Mouse (Mus musculus): Measurements from ENCODE around the gene Myh7. TPM values are rescaled to one million over a fixed set of nuclear protein-coding genes. Genes with fewer than 3 reads are reported as not detected.

Myh7 gene
- total and polyA plus RNA-seq, 2 experiments from 2014 or later: 1,537 to 4,273 TPM

- H3K9me3 ChIP-seq (replicated peaks; ENCODE audit: control insufficient read depth, low read length): no peaks in the 10 kb centered on the region
- TF ChIP-seq EP300 (IDR thresholded peaks at IDR 0.05; ENCODE audit: low read depth) (no peak), CTCF (IDR thresholded peaks at IDR 0.05; ENCODE audit: low read depth) (no peak)
- peaks cover 3% of the 10 kb centered on the region; the same call in 1 of the 2 replicates for H3K4me1 ChIP-seq (ENCODE audit: control insufficient read depth, insufficient read depth)
- DNase-seq (ENCODE audit: low spot score) (no peak), ATAC-seq (ENCODE audit: insufficient read depth, low read depth) (peak; percentile 40)
- H3K27ac ChIP-seq (ENCODE audit: low read depth): peak overlapping the region; percentile 82
- H3K4me3 ChIP-seq (ENCODE audit: low read depth, low read length): peak overlapping the region; percentile 53
- peak overlapping the region; percentile 81 for H3K4me2 ChIP-seq (ENCODE audit: low read depth, low read length)
- H3K36me3 ChIP-seq (replicated peaks; ENCODE audit: control insufficient read depth, insufficient read depth, low read length): no peaks in the 10 kb centered on the region
- H3K9ac ChIP-seq (replicated peaks; ENCODE audit: low read depth, low read length): peak overlapping the region; percentile 63
- no peaks in the 10 kb centered on the region for H3K27me3 ChIP-seq (ENCODE audit: control insufficient read depth, insufficient read depth, low read length)
- WGBS: 2% methylated on average over 42 of the region's 58 CpGs
These were observed 67.8 kb downstream of the Myh7 start for GRCm38 (mm10) chr14:54926401-54927158.

- Histone ChIP-seq H3K9me3 (replicated peaks; ENCODE audit: control insufficient read depth, low read length) (no peaks in the 10 kb centered on the region), H3K9ac (replicated peaks; ENCODE audit: low read depth, low read length) (peak within 1 kb of the TSS; percentile 63), H3K4me3 (ENCODE audit: low read depth, low read length) (peak within 1 kb of the TSS; percentile 53), H3K4me1 (ENCODE audit: control insufficient read depth, insufficient read depth) (peaks cover 3% of the 10 kb centered on the region; the same call in 1 of the 2 replicates), H3K27ac (ENCODE audit: low read depth) (peak within 1 kb of the TSS; percentile 82), H3K36me3 (replicated peaks; ENCODE audit: control insufficient read depth, insufficient read depth, low read length) (no peaks in the 10 kb centered on the region), H3K27me3 (ENCODE audit: control insufficient read depth, insufficient read depth, low read length) (no peaks in the 10 kb centered on the region), H3K4me2 (ENCODE audit: low read depth, low read length) (peak within 1 kb of the TSS; percentile 81)
- WGBS: 9% methylated on average over 44 of the region's 57 CpGs
- DNase-seq (ENCODE audit: low spot score): no peak
- peak; percentile 69 for ATAC-seq (ENCODE audit: insufficient read depth, low read depth)
- TF ChIP-seq CTCF (IDR thresholded peaks at IDR 0.05; ENCODE audit: low read depth): no peak
- no peak for TF ChIP-seq EP300 (IDR thresholded peaks at IDR 0.05; ENCODE audit: low read depth)
These were observed 68.8 kb downstream of the Myh7 start, which contains the start of gene Efs for GRCm38 (mm10) chr14:54925349-54926342. Gene Efs, minus strand, starts transcription at chr14:54926126.

GRCm38 (mm10) chr14:54924641-54925348 is 69.6 kb downstream of the Myh7 start:
- no peak overlapping the region for H3K9ac ChIP-seq (replicated peaks; ENCODE audit: low read depth, low read length)
- no peak for TF ChIP-seq CTCF (IDR thresholded peaks at IDR 0.05; ENCODE audit: low read depth)
- TF ChIP-seq EP300 (IDR thresholded peaks at IDR 0.05; ENCODE audit: low read depth): no peak; the same call in 1 of the 2 replicates
- DNase-seq (ENCODE audit: low spot score): no peak
- no peaks in the 10 kb centered on the region for H3K36me3 ChIP-seq (replicated peaks; ENCODE audit: control insufficient read depth, insufficient read depth, low read length)
- peaks cover 3% of the 10 kb centered on the region; the same call in 1 of the 2 replicates for H3K4me1 ChIP-seq (ENCODE audit: control insufficient read depth, insufficient read depth)
- no peaks in the 10 kb centered on the region for H3K9me3 ChIP-seq (replicated peaks; ENCODE audit: control insufficient read depth, low read length)
- ATAC-seq (ENCODE audit: insufficient read depth, low read depth): peak; percentile 66
- no peaks in the 10 kb centered on the region for H3K27me3 ChIP-seq (ENCODE audit: control insufficient read depth, insufficient read depth, low read length)
- peak overlapping the region; percentile 82 for H3K27ac ChIP-seq (ENCODE audit: low read depth)
- 37% methylated on average over 7 of the region's 7 CpGs for WGBS
- H3K4me2 ChIP-seq (ENCODE audit: low read depth, low read length): peak overlapping the region; percentile 81
- peak overlapping the region; percentile 53 for H3K4me3 ChIP-seq (ENCODE audit: low read depth, low read length)

MicroRNA genes within 50 kb of the gene (microRNA counts, 519-probe panel; counts per million panel counts)
- microRNA mmu-miR-208a (10,190 counts per million, percentile 99 among the panel's probes with 10 or more counts), microRNA mmu-miR-208b (10,521 counts per million, percentile 100 among the panel's probes with 10 or more counts)

Small RNA genes lying within 50 kb of the gene (microRNA-seq; reads per million reads assigned to microRNA genes)
- gene Mir208a (16,327 reads per million, percentile 96 among the genes with 10 or more reads in this experiment), gene Mir208b (147,297 reads per million, percentile 100 among the genes with 10 or more reads in this experiment)

Other genes starting within 250 kb of the Myh7 start
- gene Slc7a8, start 212.7 kb downstream of the Myh7 start, total RNA-seq (2014; rRNA removed; ENCODE audit: low replicate concordance): 3.1 and 3.2 TPM in 2 replicates
- gene Slc7a8, start 212.7 kb downstream of the Myh7 start, polyA plus RNA-seq (2015; fragmentation: Nextera tagmentation; extraction: Ambion mirVana): 1.2 and 1.3 TPM in 2 replicates
- gene Rnf212b, start 180.5 kb downstream of the Myh7 start, total RNA-seq (2014; rRNA removed; ENCODE audit: low replicate concordance): not detected in 2 replicates
- gene Rnf212b, start 180.5 kb downstream of the Myh7 start, polyA plus RNA-seq (2015; fragmentation: Nextera tagmentation; extraction: Ambion mirVana): 0.15 TPM in 1 of 2 replicates, not detected in the other
- gene Homez, start 123.7 kb downstream of the Myh7 start, total RNA-seq (2014; rRNA removed; ENCODE audit: low replicate concordance): 4.5 and 5.1 TPM in 2 replicates
- gene Homez, start 123.7 kb downstream of the Myh7 start, polyA plus RNA-seq (2015; fragmentation: Nextera tagmentation; extraction: Ambion mirVana): 4.3 and 5.4 TPM in 2 replicates
- gene Ppp1r3e, start 117.1 kb downstream of the Myh7 start, total RNA-seq (2014; rRNA removed; ENCODE audit: low replicate concordance): 0.08 and 1.3 TPM in 2 replicates
- 0.79 and 1.3 TPM in 2 replicates for gene Ppp1r3e, start 117.1 kb downstream of the Myh7 start, polyA plus RNA-seq (2015; fragmentation: Nextera tagmentation; extraction: Ambion mirVana)
- gene Bcl2l2, start 111.2 kb downstream of the Myh7 start, total RNA-seq (2014; rRNA removed; ENCODE audit: low replicate concordance): 20.6 and 31.1 TPM in 2 replicates
- gene Bcl2l2, start 111.2 kb downstream of the Myh7 start, polyA plus RNA-seq (2015; fragmentation: Nextera tagmentation; extraction: Ambion mirVana): 2.9 and 3.3 TPM in 2 replicates
- not detected in 2 replicates for gene Gm20521, start 111.2 kb downstream of the Myh7 start, total RNA-seq (2014; rRNA removed; ENCODE audit: low replicate concordance)
- gene Gm20521, start 111.2 kb downstream of the Myh7 start, polyA plus RNA-seq (2015; fragmentation: Nextera tagmentation; extraction: Ambion mirVana): 0.18 TPM in 1 of 2 replicates, not detected in the other
- 27.6 and 44.5 TPM in 2 replicates for gene Pabpn1, start 102.1 kb downstream of the Myh7 start, total RNA-seq (2014; rRNA removed; ENCODE audit: low replicate concordance)
- 35.0 and 36.2 TPM in 2 replicates for gene Pabpn1, start 102.1 kb downstream of the Myh7 start, polyA plus RNA-seq (2015; fragmentation: Nextera tagmentation; extraction: Ambion mirVana)
- 46.6 and 46.8 TPM in 2 replicates for gene Slc22a17, start 81.5 kb downstream of the Myh7 start, total RNA-seq (2014; rRNA removed; ENCODE audit: low replicate concordance)
- 22.3 and 22.7 TPM in 2 replicates for gene Slc22a17, start 81.5 kb downstream of the Myh7 start, polyA plus RNA-seq (2015; fragmentation: Nextera tagmentation; extraction: Ambion mirVana)
- gene Efs, start 68.5 kb downstream of the Myh7 start, total RNA-seq (2014; rRNA removed; ENCODE audit: low replicate concordance): 12.5 and 22.2 TPM in 2 replicates
- gene Efs, start 68.5 kb downstream of the Myh7 start, polyA plus RNA-seq (2015; fragmentation: Nextera tagmentation; extraction: Ambion mirVana): 3.9 and 4.1 TPM in 2 replicates
- not detected in 2 replicates for gene Il25, start 61.9 kb downstream of the Myh7 start, total RNA-seq (2014; rRNA removed; ENCODE audit: low replicate concordance)
- 0.11 TPM in 1 of 2 replicates, not detected in the other for gene Il25, start 61.9 kb downstream of the Myh7 start, polyA plus RNA-seq (2015; fragmentation: Nextera tagmentation; extraction: Ambion mirVana)
- gene Cmtm5, start 58.4 kb downstream of the Myh7 start, total RNA-seq (2014; rRNA removed; ENCODE audit: low replicate concordance): 3.1 and 8.1 TPM in 2 replicates
- gene Cmtm5, start 58.4 kb downstream of the Myh7 start, polyA plus RNA-seq (2015; fragmentation: Nextera tagmentation; extraction: Ambion mirVana): 0.34 and 0.85 TPM in 2 replicates
- gene Myh6, start 27.7 kb downstream of the Myh7 start, total RNA-seq (2014; rRNA removed; ENCODE audit: low replicate concordance): 3,860 and 3,976 TPM in 2 replicates
- 8,242 and 9,737 TPM in 2 replicates for gene Myh6, start 27.7 kb downstream of the Myh7 start, polyA plus RNA-seq (2015; fragmentation: Nextera tagmentation; extraction: Ambion mirVana)
- not detected in 2 replicates for gene Gm17428, start 17.7 kb downstream of the Myh7 start, total RNA-seq (2014; rRNA removed; ENCODE audit: low replicate concordance)
- gene Gm17428, start 17.7 kb downstream of the Myh7 start, polyA plus RNA-seq (2015; fragmentation: Nextera tagmentation; extraction: Ambion mirVana): not detected in 2 replicates
- 20.2 and 50.1 TPM in 2 replicates for gene Ngdn, start 20.8 kb upstream of the Myh7 start, total RNA-seq (2014; rRNA removed; ENCODE audit: low replicate concordance)
- gene Ngdn, start 20.8 kb upstream of the Myh7 start, polyA plus RNA-seq (2015; fragmentation: Nextera tagmentation; extraction: Ambion mirVana): 50.0 and 50.9 TPM in 2 replicates
- gene Zfhx2, start 97.7 kb upstream of the Myh7 start, total RNA-seq (2014; rRNA removed; ENCODE audit: low replicate concordance): 1.8 and 1.9 TPM in 2 replicates
- gene Zfhx2, start 97.7 kb upstream of the Myh7 start, polyA plus RNA-seq (2015; fragmentation: Nextera tagmentation; extraction: Ambion mirVana): 1.1 and 1.2 TPM in 2 replicates
- 12.2 and 17.7 TPM in 2 replicates for gene Thtpa, start 100.2 kb upstream of the Myh7 start, total RNA-seq (2014; rRNA removed; ENCODE audit: low replicate concordance)
- 13.3 and 13.4 TPM in 2 replicates for gene Thtpa, start 100.2 kb upstream of the Myh7 start, polyA plus RNA-seq (2015; fragmentation: Nextera tagmentation; extraction: Ambion mirVana)
- 0.93 and 3.9 TPM in 2 replicates for gene Ap1g2, start 112.0 kb upstream of the Myh7 start, total RNA-seq (2014; rRNA removed; ENCODE audit: low replicate concordance)
- 5.6 and 5.7 TPM in 2 replicates for gene Ap1g2, start 112.0 kb upstream of the Myh7 start, polyA plus RNA-seq (2015; fragmentation: Nextera tagmentation; extraction: Ambion mirVana)
- gene Jph4, start 122.3 kb upstream of the Myh7 start, total RNA-seq (2014; rRNA removed; ENCODE audit: low replicate concordance): 0.15 and 0.38 TPM in 2 replicates
- 0.03 and 0.10 TPM in 2 replicates for gene Jph4, start 122.3 kb upstream of the Myh7 start, polyA plus RNA-seq (2015; fragmentation: Nextera tagmentation; extraction: Ambion mirVana)
- not detected in 2 replicates for gene Dhrs2, start 227.4 kb upstream of the Myh7 start, total RNA-seq (2014; rRNA removed; ENCODE audit: low replicate concordance)
- gene Dhrs2, start 227.4 kb upstream of the Myh7 start, polyA plus RNA-seq (2015; fragmentation: Nextera tagmentation; extraction: Ambion mirVana): not detected in 2 replicates

All from heart, postnatal 0 days (tissue).